Mouse (Mus musculus): ENCODE measurements around the gene Umps. TPM values are rescaled to one million over a fixed set of nuclear protein-coding genes. Genes with fewer than 3 reads are reported as not detected.
A peak's percentile ranks its signal among the peaks of the same experiment; 100 is the strongest.

The Umps gene
- total RNA-seq, 2 experiments from 2014 or later, result 8.6 to 9.6 TPM

- DNase-seq, result no peak
These were observed 3.3 kb downstream of the Umps start for GRCm38 (mm10) chr16:33963509-33963908.

GRCm38 (mm10) chr16:33954793-33955192 is 12.0 kb downstream of the Umps start:
- DNase-seq, result no peak

- no peak for DNase-seq
These were observed 13.8 kb downstream of the Umps start for GRCm38 (mm10) chr16:33953008-33953407.

GRCm38 (mm10) chr16:33950830-33951229 is 16.0 kb downstream of the Umps start:
- DNase-seq, result peak; percentile 89 to 96

- DNase-seq, result peak in 1 of 2 experiments; percentile 21
These were observed 16.5 kb downstream of the Umps start for GRCm38 (mm10) chr16:33950386-33950785.

GRCm38 (mm10) chr16:33947664-33948571 is 18.9 kb downstream of the Umps start:
- DNase-seq, result no peak

- no peak for DNase-seq
These were observed 20.8 kb downstream of the Umps start for GRCm38 (mm10) chr16:33946021-33946420.

- peak; percentile 35 to 59 for DNase-seq
These were observed 22.1 kb downstream of the Umps start for GRCm38 (mm10) chr16:33944772-33945171.

GRCm38 (mm10) chr16:33944126-33944525 is 22.7 kb downstream of the Umps start:
- DNase-seq, result no peak

GRCm38 (mm10) chr16:33943388-33943787 is 23.4 kb downstream of the Umps start:
- no peak for DNase-seq

- DNase-seq, result peak; percentile 74 to 80
These were observed 24.5 kb downstream of the Umps start for GRCm38 (mm10) chr16:33942341-33942740.

- peak; percentile 85 to 87 for DNase-seq
These were observed 25.5 kb downstream of the Umps start for GRCm38 (mm10) chr16:33941271-33941781.

GRCm38 (mm10) chr16:33940095-33940494 is 26.7 kb downstream of the Umps start:
- no peak for DNase-seq

GRCm38 (mm10) chr16:33939636-33940035 is 27.2 kb downstream of the Umps start:
- peak in 1 of 2 experiments; percentile 62 for DNase-seq

- DNase-seq, result no peak
These were observed 27.7 kb downstream of the Umps start for GRCm38 (mm10) chr16:33939133-33939531.

GRCm38 (mm10) chr16:33938311-33939132 is 28.3 kb downstream of the Umps start:
- peak; percentile 47 to 54 for DNase-seq

GRCm38 (mm10) chr16:33937567-33937966 is 29.3 kb downstream of the Umps start:
- peak; percentile 90 to 93 for DNase-seq

- no peak for DNase-seq
These were observed 30.0 kb downstream of the Umps start for GRCm38 (mm10) chr16:33936885-33937284.

GRCm38 (mm10) chr16:33935407-33935785 is 31.4 kb downstream of the Umps start:
- DNase-seq, result no peak

- peak; percentile 61 to 63 for DNase-seq
These were observed 32.0 kb downstream of the Umps start for GRCm38 (mm10) chr16:33934701-33935406.

- no peak for DNase-seq
These were observed 33.4 kb downstream of the Umps start for GRCm38 (mm10) chr16:33933411-33933810.

- DNase-seq, result peak; percentile 60 to 63
These were observed 34.7 kb downstream of the Umps start for GRCm38 (mm10) chr16:33932126-33932525.
